Mouse (Mus musculus): ENCODE data around the gene Wdsub1.

DNA sequence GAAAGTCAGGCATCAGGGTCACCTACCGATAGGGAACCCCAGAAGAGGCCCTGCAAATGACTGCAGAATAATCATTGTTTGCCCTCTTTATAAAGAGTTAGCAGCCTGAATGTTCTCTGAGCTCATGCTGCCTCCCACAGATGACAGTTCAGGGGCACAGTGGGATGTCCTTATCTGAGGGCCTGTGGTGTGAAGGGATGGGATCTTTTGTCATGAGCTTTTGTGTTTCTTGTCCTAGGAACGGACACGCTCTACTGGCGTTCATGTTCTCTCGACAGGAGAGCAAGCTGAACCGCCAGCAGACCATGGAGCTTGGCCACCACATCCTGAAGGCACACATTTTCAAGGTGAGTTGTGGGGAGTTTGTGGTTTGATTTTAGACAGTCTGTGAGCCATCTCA, 76.4 kb downstream of the Wdsub1 start:
- TF ChIP-seq HCFC1 (IDR thresholded peaks at IDR 0.05; ENCODE audit: borderline replicate concordance, insufficient read depth, low read length) (no peak), ZC3H11A (IDR thresholded peaks at IDR 0.05; ENCODE audit: borderline replicate concordance, low read depth, low read length) (no peak), CHD2 (IDR thresholded peaks at IDR 0.05; ENCODE audit: low read depth, low read length) (no peak), ZNF384 (IDR thresholded peaks at IDR 0.05; ENCODE audit: low read depth, low read length) (no peak), MAFK (IDR thresholded peaks at IDR 0.05; ENCODE audit: insufficient read depth, low read depth, low read length) (no peak)

Data from ES-E14 (cell line).